Mouse (Mus musculus): ENCODE data around the gene Ubfd1.

GRCm38 (mm10) chr7:122066102-122066944 is 652 bp upstream of the Ubfd1 start:
- TF ChIP-seq CTCF (IDR thresholded peaks at IDR 0.05; ENCODE audit: extremely low read depth, insufficient read depth, low read length) (no peak), POLR2A (IDR thresholded peaks at IDR 0.05; ENCODE audit: extremely low read depth, insufficient read depth, low read length) (0 out of 2 replicates have a peak, but pooled peaks have one; percentile 29)

Data from cortical plate, adult 2 months (tissue).